Mouse (Mus musculus) regulatory T cell (primary cell): Measurements from ENCODE around the gene 4930539E08Rik.

Source experiments
- in situ Hi-C: fragments of 300-600 bp; cut with MboI, MseI; formaldehyde crosslinking; loops from one replicate; pipeline ENCODE4 v1.15.1; 2025; ENCODE audit warnings: high pct_unique_total_duplicates

4930539E08Rik gene

DNA sequence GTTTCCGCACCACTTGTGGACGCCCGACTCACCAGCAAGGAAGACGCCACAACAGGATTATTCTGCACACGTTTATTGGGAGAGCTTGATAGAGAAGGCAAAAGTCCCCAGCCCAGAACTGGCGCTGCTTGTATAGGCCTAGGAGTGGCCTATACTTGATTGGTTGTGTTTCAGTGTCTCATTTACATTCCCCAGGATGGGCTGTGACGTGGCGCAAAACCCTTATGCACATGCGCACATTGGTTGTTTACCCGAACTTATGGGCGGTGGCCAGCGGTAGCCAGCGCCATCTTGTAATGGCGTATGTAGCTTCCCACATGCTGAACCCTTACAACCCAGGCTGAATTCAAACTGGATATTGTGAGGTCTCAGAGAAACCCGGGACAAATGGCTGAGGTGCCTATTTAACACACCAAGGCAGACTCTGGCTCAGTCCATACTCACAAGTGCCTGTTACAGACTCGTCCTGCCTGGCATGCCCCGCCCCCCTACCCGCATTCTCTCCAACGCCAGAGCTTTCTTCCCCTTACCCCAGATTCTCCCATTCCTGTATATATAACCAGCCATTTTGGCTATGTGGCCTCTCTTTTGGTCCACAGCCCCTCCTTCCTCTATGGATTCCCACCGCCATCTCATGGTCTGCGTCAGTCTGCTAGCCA, 19.8 kb downstream of the 4930539E08Rik start:
- in situ Hi-C loops: no loop called here

GRCm38 (mm10) chr17:28894050-28894767, 20.9 kb downstream of the 4930539E08Rik start:
- in situ Hi-C loops: no loop called here

DNA sequence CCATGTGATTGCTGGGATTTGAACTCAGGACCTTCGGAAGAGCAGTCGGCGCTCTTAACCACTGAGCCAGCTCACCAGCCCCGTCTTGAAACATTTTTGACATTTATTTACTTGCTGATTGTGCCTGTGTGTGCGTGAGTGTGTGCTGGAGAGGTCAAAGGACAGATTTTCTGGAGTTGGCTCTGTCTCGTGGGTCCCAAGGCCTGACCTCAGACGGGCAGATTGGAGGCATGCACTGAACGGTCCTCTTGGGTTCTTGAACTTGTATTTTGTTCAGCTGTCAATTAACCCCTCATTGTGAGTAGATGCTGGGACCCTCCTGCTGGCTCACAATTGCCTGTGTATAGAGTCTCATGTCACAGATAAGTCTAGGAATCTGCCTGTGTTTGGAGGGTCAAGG, 28.9 kb downstream of the 4930539E08Rik start:
- in situ Hi-C loops: no loop called here

GRCm38 (mm10) chr17:28885231-28885630, 29.9 kb downstream of the 4930539E08Rik start:
- in situ Hi-C loops: no loop called here

DNA sequence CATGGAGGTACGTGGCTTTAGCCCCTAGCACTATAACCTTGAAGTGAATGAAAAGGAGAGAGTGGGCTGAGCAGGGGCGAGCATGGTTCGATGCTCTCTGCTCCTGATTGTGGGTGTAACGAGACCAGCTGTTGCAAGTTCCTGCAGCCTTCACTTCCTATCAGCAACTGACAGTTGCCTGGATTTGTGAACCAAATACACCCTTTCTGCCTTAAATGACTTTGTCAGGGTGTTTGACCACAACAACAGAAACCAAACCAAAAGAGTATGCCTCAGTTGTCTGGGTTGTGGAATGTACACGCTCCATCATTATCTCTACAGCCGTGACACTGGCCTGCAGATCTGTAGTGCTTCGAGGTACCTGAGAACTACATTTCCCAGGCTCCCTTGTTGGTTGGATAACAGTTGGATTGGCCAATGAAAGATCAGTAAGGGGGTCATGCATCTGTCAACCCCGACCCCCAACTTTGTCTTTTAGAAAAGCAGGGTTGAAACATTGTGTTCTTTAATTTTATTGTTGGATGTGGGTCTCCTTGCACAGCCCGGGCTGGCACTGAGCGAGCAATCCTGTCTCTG, 31.1 kb downstream of the 4930539E08Rik start:
- in situ Hi-C loops: no loop called here

DNA sequence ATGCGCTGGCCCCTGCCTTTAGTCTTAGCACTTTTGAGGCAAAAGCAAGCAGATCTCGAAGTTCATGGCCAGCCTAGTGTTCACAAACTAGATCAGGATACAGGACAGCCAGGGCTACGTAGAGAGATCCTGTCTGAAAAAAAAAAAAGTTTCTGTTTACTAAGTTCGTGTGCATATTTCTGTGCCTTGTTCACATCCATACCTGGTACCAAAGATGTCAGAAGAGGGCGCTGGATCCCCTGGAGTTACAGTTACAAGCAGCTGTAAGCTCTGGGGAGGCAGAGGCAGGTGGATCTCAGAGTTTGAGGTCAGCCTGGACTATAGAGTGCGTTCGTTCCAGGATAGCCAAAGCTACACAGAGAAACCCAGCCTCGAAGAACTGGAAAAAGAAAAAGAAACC, 32.3 kb downstream of the 4930539E08Rik start:
- in situ Hi-C loops: no loop called here

GRCm38 (mm10) chr17:28882316-28882715, 32.8 kb downstream of the 4930539E08Rik start:
- in situ Hi-C loops: no loop called here

GRCm38 (mm10) chr17:28879931-28880391, 35.2 kb downstream of the 4930539E08Rik start:
- in situ Hi-C loops: no loop called here

DNA sequence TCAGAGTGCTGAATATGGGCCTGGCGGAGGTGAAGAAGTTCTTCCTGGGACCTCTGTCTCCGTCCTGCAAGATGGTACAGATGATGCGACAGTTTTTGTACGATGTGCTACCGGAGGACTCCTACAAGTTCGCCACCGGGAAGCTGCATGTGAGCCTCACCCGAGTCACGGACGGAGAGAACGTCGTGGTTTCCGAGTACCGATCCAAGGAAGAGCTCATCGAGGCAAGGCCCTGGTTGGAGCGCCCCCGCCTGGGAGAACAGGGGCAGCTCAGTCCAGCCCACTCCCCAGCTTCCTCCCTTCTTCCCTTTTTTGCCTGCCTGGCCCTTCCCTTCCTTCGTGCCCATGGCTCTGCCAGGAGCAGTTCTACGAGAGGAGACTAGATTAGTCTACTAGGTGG, 38.3 kb downstream of the 4930539E08Rik start:
- in situ Hi-C loops: no loop called here

DNA sequence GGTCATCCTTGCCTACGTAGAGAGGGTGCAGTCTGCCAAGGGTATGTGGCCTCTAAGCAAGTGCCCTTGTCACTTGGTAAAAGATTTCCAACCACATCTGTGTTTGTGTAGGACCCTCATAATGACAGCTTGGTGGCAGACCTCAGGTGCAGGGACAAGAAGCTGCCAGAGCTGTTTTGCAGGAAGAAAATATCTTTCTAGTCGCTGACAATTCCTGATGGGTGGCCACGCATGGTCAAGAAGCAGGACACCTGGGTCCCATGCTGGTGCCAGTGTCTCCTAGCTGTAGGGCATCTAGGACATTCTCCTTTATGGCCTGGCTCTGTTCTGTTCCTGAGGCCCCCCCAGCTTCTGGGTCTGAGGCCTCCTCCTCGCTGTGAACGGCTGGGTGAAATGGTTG, 38.8 kb downstream of the 4930539E08Rik start:
- in situ Hi-C loops: no loop called here

GRCm38 (mm10) chr17:28875316-28875715, 39.8 kb downstream of the 4930539E08Rik start:
- in situ Hi-C loops: no loop called here

DNA sequence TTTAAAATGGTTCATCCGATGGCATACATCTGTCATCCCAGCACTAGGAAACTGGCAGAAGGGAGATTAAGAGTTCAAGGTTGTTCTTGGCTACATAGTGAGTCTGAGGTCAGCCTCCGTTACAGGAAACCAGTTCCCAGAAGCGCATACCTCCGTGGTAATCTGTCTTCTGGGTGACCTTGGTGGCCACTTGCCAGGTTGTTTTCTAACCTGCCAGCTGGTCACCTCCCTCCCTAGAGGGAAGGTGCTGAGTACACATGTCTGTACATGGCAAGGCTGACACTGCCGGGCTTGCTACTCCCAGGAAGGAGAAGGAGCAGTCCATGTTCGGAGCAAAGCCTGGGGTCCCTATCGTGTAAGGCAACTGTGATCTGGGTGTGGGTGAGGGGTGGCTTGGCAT, 40.3 kb downstream of the 4930539E08Rik start:
- in situ Hi-C loops: no loop called here

DNA sequence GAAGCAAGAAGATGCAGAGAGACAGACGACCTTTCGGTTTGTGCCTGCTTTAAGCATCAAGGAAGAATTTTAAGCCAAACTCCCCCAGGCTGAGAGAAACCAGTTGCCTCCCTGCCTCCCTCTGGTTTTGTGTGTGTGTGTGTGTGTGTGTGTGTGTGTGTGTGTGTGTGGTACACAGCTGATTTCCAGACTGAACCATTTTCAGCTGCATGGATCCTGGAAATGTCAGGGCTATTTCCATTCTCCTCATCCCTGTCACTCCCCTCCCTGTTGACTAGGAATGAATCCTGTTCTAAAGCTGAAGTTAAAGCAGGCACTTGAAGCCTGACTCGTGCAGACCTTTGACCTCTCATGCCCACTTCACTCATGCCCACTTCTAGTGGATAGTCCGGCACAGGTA, 40.9 kb downstream of the 4930539E08Rik start:
- in situ Hi-C loops: no loop called here

GRCm38 (mm10) chr17:28872322-28872721, 42.8 kb downstream of the 4930539E08Rik start:
- in situ Hi-C loops: no loop called here

DNA sequence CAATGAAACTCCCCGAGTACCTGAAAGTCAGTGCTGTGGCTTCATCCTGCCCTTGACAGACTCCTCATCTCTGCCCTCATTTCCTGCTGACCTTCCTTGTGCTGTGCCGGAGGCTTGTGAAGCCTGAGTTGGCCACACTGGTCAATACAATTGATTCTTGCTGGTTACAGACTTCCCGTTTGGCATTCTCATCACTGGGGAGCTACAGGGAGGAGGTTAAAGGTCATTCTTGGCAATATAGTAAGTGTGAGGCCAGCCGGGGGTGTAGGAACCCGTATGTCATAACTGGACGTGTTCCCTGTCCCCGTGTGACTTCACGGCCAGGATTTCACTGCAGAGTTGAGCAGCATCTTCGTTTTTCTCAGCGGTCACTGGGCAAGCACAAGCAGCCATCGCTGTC, 43.3 kb downstream of the 4930539E08Rik start:
- in situ Hi-C loops: no loop called here

DNA sequence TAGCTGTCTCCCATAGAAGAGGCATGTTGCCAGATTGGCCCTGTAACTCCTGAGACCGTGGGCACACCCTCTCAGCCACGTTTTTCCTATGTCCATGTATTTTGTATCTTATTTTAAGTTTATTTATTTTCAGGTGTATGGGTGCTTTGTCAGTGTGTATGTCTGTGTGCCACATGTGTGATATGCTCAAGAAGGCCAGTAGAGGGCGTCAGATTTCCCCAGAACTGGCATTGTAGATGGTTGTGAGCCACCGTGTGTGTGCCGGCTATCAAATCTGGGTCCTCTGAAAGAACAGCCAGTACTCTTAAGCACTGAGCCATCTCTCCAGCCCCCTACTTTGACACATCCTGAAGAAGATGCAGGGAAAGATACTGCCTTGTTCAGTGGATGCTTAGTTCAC, 44.7 kb downstream of the 4930539E08Rik start:
- in situ Hi-C loops: no loop called here

- in situ Hi-C loops: no loop called here
These were observed 45.6 kb downstream of the 4930539E08Rik start for GRCm38 (mm10) chr17:28869412-28870110.

DNA sequence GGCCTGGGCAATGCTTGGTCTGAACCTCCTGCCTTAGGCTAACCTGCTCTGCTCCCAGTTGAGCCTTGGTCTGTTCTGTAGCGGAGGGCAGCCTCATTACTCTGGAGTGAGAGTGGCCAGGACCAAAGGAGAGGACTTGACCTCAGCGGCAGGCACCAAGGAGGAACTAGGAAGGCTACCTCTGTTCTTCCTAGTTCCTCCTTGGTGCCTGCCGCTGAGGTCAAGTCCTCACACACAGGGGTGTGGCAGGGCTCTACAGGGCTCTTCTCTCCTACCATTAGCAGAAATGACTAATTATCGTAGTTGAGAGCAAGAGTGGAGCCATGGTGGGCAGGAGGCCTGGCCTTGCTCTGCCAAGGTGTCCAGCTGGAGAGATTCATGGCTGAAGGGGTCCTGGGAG, 47.7 kb downstream of the 4930539E08Rik start:
- in situ Hi-C loops: no loop called here

- in situ Hi-C loops: no loop called here
These were observed 48.2 kb downstream of the 4930539E08Rik start for GRCm38 (mm10) chr17:28866921-28867320.

DNA sequence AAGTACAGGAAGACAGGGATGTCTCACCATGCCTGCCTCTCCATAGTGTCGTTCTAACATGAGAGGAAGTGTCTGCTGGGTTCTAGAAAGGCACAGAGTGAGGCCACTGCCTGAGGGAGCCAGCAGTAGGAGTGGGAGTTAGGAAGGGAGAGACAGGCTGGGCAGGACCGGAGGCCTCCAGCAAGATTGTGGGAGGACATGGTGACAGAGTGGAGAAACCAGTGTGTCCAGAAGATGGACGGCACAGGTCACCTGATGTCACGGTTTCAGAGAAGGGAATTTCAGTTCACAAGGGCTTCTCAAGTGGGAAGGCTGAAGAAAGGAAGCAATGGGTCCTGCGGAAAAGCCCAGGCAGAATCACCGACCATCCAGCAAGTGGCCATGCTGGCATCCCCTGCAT, 50.7 kb downstream of the 4930539E08Rik start:
- in situ Hi-C loops: no loop called here

DNA sequence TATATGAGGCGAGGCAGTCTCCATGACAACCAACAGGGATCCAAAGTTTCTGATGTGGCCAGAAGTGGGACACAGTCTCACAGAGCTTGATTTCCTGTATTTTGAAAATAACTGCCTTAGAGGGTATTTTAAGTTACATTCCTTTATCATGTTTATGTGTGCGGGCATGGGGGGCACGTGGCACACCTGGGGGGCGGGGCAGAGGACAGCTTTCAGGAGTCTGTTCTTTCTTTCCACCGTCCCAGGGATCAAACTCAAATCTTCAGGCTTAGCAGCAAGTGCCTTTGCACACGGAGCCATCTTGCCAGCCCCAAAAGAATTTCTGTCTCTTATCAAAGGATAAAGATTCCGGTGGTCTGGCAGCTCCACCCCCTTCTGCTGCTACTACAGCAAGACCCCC, 51.2 kb downstream of the 4930539E08Rik start:
- in situ Hi-C loops: no loop called here

DNA sequence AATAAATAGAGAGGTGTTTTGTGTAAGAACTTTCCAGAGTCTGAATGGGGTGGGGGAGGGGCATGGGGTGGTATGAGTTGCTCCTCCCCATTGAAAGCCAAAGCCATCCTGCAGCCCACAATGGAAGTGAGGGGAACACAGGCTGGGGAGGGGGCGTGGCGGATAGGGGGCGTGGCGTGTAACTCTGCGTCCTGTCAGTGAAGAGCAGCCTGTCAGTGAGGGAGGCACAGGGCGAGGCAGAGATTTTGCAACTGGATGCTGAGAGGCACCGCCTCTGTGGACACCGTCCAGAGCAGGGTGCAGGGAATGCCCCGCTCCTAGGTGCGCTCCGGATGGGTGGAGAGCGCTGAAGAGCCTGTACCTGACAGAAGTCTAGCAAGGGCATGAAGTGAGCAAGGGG, 56.9 kb downstream of the 4930539E08Rik start, which contains the start of gene Pnpla1:
TSS of gene Pnpla1 (plus strand) at position 207 of the 400 bp plus-strand sequence.
- in situ Hi-C loops: no loop called here
